Mouse (Mus musculus): ENCODE results near the gene Gkn2. TPM values are rescaled to one million over a fixed set of nuclear protein-coding genes. Genes with fewer than 3 reads are reported as not detected.
A peak's percentile ranks its signal among the peaks of the same experiment; 100 is the strongest.

Gkn2 gene
- polyA plus RNA-seq, 1 experiment from 2014 or later = not detected

GRCm38 (mm10) chr6:87350829-87351228, 22.3 kb upstream of the Gkn2 start, which contains the start of gene Gkn1:
Gene Gkn1 (minus strand): TSS chr6:87350942.
- no peaks in the 10 kb centered on the region for H3K4me1 ChIP-seq (ENCODE audit: control insufficient read depth, insufficient read depth, low read depth, low read length)
- 91% methylated on average over 8 of the region's 8 CpGs for WGBS
- ATAC-seq = no peak
- H3K27me3 ChIP-seq (replicated peaks; ENCODE audit: control insufficient read depth, insufficient read depth, low read length) = no peaks in the 10 kb centered on the region
- H3K9me3 ChIP-seq (ENCODE audit: control insufficient read depth, low read length) = no peaks in the 10 kb centered on the region
- H3K27ac ChIP-seq (ENCODE audit: low read depth, low read length) = no peak within 1 kb of the TSS
- H3K4me3 ChIP-seq (ENCODE audit: low read length) = no peak within 1 kb of the TSS
- H3K4me2 ChIP-seq (ENCODE audit: low read length) = no peak within 1 kb of the TSS
- no peaks in the 10 kb centered on the region for H3K36me3 ChIP-seq (ENCODE audit: control insufficient read depth, insufficient read depth, low read length)
- H3K9ac ChIP-seq (ENCODE audit: low read depth, low read length) = no peak within 1 kb of the TSS

GRCm38 (mm10) chr6:87354441-87354840, 18.7 kb upstream of the Gkn2 start:
- Histone ChIP-seq H3K36me3 (ENCODE audit: control insufficient read depth, insufficient read depth, low read length) (no peaks in the 10 kb centered on the region), H3K9me3 (ENCODE audit: control insufficient read depth, low read length) (no peaks in the 10 kb centered on the region), H3K4me1 (ENCODE audit: control insufficient read depth, insufficient read depth, low read depth, low read length) (no peaks in the 10 kb centered on the region), H3K4me3 (ENCODE audit: low read length) (no peak overlapping the region), H3K4me2 (ENCODE audit: low read length) (no peak overlapping the region), H3K27me3 (replicated peaks; ENCODE audit: control insufficient read depth, insufficient read depth, low read length) (no peaks in the 10 kb centered on the region), H3K27ac (ENCODE audit: low read depth, low read length) (no peak overlapping the region), H3K9ac (ENCODE audit: low read depth, low read length) (no peak overlapping the region)
- ATAC-seq = no peak
- 62% methylated on average over 5 of the region's 5 CpGs for WGBS

GRCm38 (mm10) chr6:87369223-87369622, 3.9 kb upstream of the Gkn2 start:
- H3K9ac ChIP-seq (ENCODE audit: low read depth, low read length) = no peak overlapping the region

GRCm38 (mm10) chr6:87383926-87384691, 11.0 kb downstream of the Gkn2 start:
- peaks cover 6% of the 10 kb centered on the region for H3K4me1 ChIP-seq (ENCODE audit: control insufficient read depth, insufficient read depth, low read depth, low read length)
- peak; percentile 74 for ATAC-seq

More at GRCm38 (mm10) chr6:87369223-87369622, 3.9 kb upstream of the Gkn2 start:
- Histone ChIP-seq H3K36me3 (ENCODE audit: control insufficient read depth, insufficient read depth, low read length) (no peaks in the 10 kb centered on the region), H3K27me3 (replicated peaks; ENCODE audit: control insufficient read depth, insufficient read depth, low read length) (no peaks in the 10 kb centered on the region), H3K4me1 (ENCODE audit: control insufficient read depth, insufficient read depth, low read depth, low read length) (no peaks in the 10 kb centered on the region), H3K4me2 (ENCODE audit: low read length) (no peak overlapping the region), H3K4me3 (ENCODE audit: low read length) (no peak overlapping the region), H3K9me3 (ENCODE audit: control insufficient read depth, low read length) (no peaks in the 10 kb centered on the region), H3K27ac (ENCODE audit: low read depth, low read length) (no peak overlapping the region)
- no peak for ATAC-seq
- WGBS = 91% methylated on average over 5 of the region's 5 CpGs

GRCm38 (mm10) chr6:87384761-87385160, 11.6 kb downstream of the Gkn2 start:
- Histone ChIP-seq H3K9ac (ENCODE audit: low read depth, low read length) (no peak overlapping the region), H3K4me3 (ENCODE audit: low read length) (no peak overlapping the region), H3K36me3 (ENCODE audit: control insufficient read depth, insufficient read depth, low read length) (no peaks in the 10 kb centered on the region), H3K27me3 (replicated peaks; ENCODE audit: control insufficient read depth, insufficient read depth, low read length) (no peaks in the 10 kb centered on the region), H3K4me2 (ENCODE audit: low read length) (peak overlapping the region; percentile 75), H3K9me3 (ENCODE audit: control insufficient read depth, low read length) (no peaks in the 10 kb centered on the region), H3K27ac (ENCODE audit: low read depth, low read length) (no peak overlapping the region), H3K4me1 (ENCODE audit: control insufficient read depth, insufficient read depth, low read depth, low read length) (peaks cover 6% of the 10 kb centered on the region)
- 66% methylated on average over 5 of the region's 6 CpGs for WGBS
- ATAC-seq = no peak

More at GRCm38 (mm10) chr6:87383926-87384691, 11.0 kb downstream of the Gkn2 start:
- Histone ChIP-seq H3K9ac (ENCODE audit: low read depth, low read length) (peak overlapping the region; percentile 52), H3K36me3 (ENCODE audit: control insufficient read depth, insufficient read depth, low read length) (no peaks in the 10 kb centered on the region), H3K9me3 (ENCODE audit: control insufficient read depth, low read length) (no peaks in the 10 kb centered on the region), H3K27ac (ENCODE audit: low read depth, low read length) (no peak overlapping the region), H3K4me3 (ENCODE audit: low read length) (peak overlapping the region; percentile 44), H3K4me2 (ENCODE audit: low read length) (peak overlapping the region; percentile 75), H3K27me3 (replicated peaks; ENCODE audit: control insufficient read depth, insufficient read depth, low read length) (no peaks in the 10 kb centered on the region)
- WGBS = 7% methylated on average over 24 of the region's 24 CpGs

- H3K4me3 ChIP-seq (ENCODE audit: low read length) = no peak overlapping the region
- no peaks in the 10 kb centered on the region for H3K36me3 ChIP-seq (ENCODE audit: control insufficient read depth, insufficient read depth, low read length)
- H3K27me3 ChIP-seq (replicated peaks; ENCODE audit: control insufficient read depth, insufficient read depth, low read length) = no peaks in the 10 kb centered on the region
- H3K9me3 ChIP-seq (ENCODE audit: control insufficient read depth, low read length) = no peaks in the 10 kb centered on the region
- no peak overlapping the region for H3K4me2 ChIP-seq (ENCODE audit: low read length)
- ATAC-seq = no peak
- peaks cover 6% of the 10 kb centered on the region for H3K4me1 ChIP-seq (ENCODE audit: control insufficient read depth, insufficient read depth, low read depth, low read length)
- WGBS = 12% methylated on average over 7 of the region's 7 CpGs
- no peak overlapping the region for H3K27ac ChIP-seq (ENCODE audit: low read depth, low read length)
- no peak overlapping the region for H3K9ac ChIP-seq (ENCODE audit: low read depth, low read length)
Observed at GRCm38 (mm10) chr6:87386203-87386602, 13.0 kb downstream of the Gkn2 start.

- Histone ChIP-seq H3K4me1 (ENCODE audit: control insufficient read depth, insufficient read depth, low read depth, low read length) (peaks cover 6% of the 10 kb centered on the region), H3K27ac (ENCODE audit: low read depth, low read length) (no peak overlapping the region), H3K27me3 (replicated peaks; ENCODE audit: control insufficient read depth, insufficient read depth, low read length) (no peaks in the 10 kb centered on the region), H3K4me3 (ENCODE audit: low read length) (no peak overlapping the region), H3K36me3 (ENCODE audit: control insufficient read depth, insufficient read depth, low read length) (no peaks in the 10 kb centered on the region), H3K9ac (ENCODE audit: low read depth, low read length) (no peak overlapping the region), H3K9me3 (ENCODE audit: control insufficient read depth, low read length) (no peaks in the 10 kb centered on the region), H3K4me2 (ENCODE audit: low read length) (no peak overlapping the region)
- no peak for ATAC-seq
- WGBS = 85% methylated on average over 10 of the region's 10 CpGs
Observed at GRCm38 (mm10) chr6:87386681-87387080, 13.5 kb downstream of the Gkn2 start.

GRCm38 (mm10) chr6:87388877-87389276, 15.7 kb downstream of the Gkn2 start, which contains the start of gene Gkn3:
Gene Gkn3 (minus strand): TSS chr6:87388935.
- Histone ChIP-seq H3K4me2 (ENCODE audit: low read length) (no peak within 1 kb of the TSS), H3K9ac (ENCODE audit: low read depth, low read length) (no peak within 1 kb of the TSS), H3K27ac (ENCODE audit: low read depth, low read length) (no peak within 1 kb of the TSS), H3K27me3 (replicated peaks; ENCODE audit: control insufficient read depth, insufficient read depth, low read length) (no peaks in the 10 kb centered on the region), H3K36me3 (ENCODE audit: control insufficient read depth, insufficient read depth, low read length) (no peaks in the 10 kb centered on the region), H3K9me3 (ENCODE audit: control insufficient read depth, low read length) (no peaks in the 10 kb centered on the region), H3K4me1 (ENCODE audit: control insufficient read depth, insufficient read depth, low read depth, low read length) (peaks cover 6% of the 10 kb centered on the region), H3K4me3 (ENCODE audit: low read length) (no peak within 1 kb of the TSS)
- WGBS = 62% methylated on average over 7 of the region's 7 CpGs
- ATAC-seq = no peak

- ATAC-seq = no peak
- Histone ChIP-seq H3K36me3 (ENCODE audit: control insufficient read depth, insufficient read depth, low read length) (no peaks in the 10 kb centered on the region), H3K9me3 (ENCODE audit: control insufficient read depth, low read length) (no peaks in the 10 kb centered on the region), H3K27me3 (replicated peaks; ENCODE audit: control insufficient read depth, insufficient read depth, low read length) (no peaks in the 10 kb centered on the region), H3K4me1 (ENCODE audit: control insufficient read depth, insufficient read depth, low read depth, low read length) (no peaks in the 10 kb centered on the region; the same call in 1 of the 2 replicates), H3K27ac (ENCODE audit: low read depth, low read length) (no peak overlapping the region), H3K4me2 (ENCODE audit: low read length) (no peak overlapping the region), H3K9ac (ENCODE audit: low read depth, low read length) (no peak overlapping the region), H3K4me3 (ENCODE audit: low read length) (no peak overlapping the region)
- WGBS = 44% methylated on average over 5 of the region's 5 CpGs
Observed at GRCm38 (mm10) chr6:87389455-87389989, 16.4 kb downstream of the Gkn2 start.
